In genomic region chr4:82400536-82400935, GRCm38 (mm10) we compare ENCODE assay signal across 7 mouse cellular contexts.
DNase-seq lines count a peak whose midpoint lies in the region; ATAC-seq and TF ChIP-seq lines count a peak whose summit lies in the region.

No protein-coding gene starts in this region.

- H3K9ac ChIP-seq in limb, embryonic 12.5 days (replicated peaks), result 0 out of 2 replicates have a peak overlapping the region, but pooled peaks have one; percentile 4
- H3K9ac ChIP-seq in neural tube, embryonic 15.5 days (replicated peaks), result no peak overlapping the region

- H3K36me3 ChIP-seq in limb, embryonic 12.5 days, result no peaks in the 10 kb centered on the region
- no peaks in the 10 kb centered on the region for H3K36me3 ChIP-seq in neural tube, embryonic 15.5 days
- H3K36me3 ChIP-seq in thymus, adult 2 months (ENCODE audit: control insufficient read depth, insufficient read depth, low read length), result no peaks in the 10 kb centered on the region

- peak; percentile 77 for DNase-seq in Muller cell, postnatal 12 days (ENCODE audit: inconsistent ontology term)
- DNase-seq in brain, embryonic 14.5 days (ENCODE audit: low read depth), result peak; percentile 57
- peak; percentile 45 to 54 for DNase-seq in heart, postnatal 10 days
- DNase-seq in thymus, adult 2 months, result no peak
- DNase-seq in layer of hippocampus, adult 9-10 months (ENCODE audit: low spot score), result no peak

- TF ChIP-seq CTCF in brain, embryonic 14.5 days (IDR thresholded peaks at IDR 0.05; ENCODE audit: borderline replicate concordance, extremely low read depth, insufficient read depth, insufficient read length), result no peak
- TF ChIP-seq CTCF in thymus, adult 2 months (IDR thresholded peaks at IDR 0.05; ENCODE audit: borderline replicate concordance, control insufficient read depth, extremely low read depth, insufficient read depth, low read length, poor library complexity), result no peak

- ATAC-seq in limb, embryonic 12.5 days (ENCODE audit: insufficient number of reproducible peaks, insufficient read depth, low FRiP score, low TSS enrichment, low read depth), result no peak
- no peak for ATAC-seq in neural tube, embryonic 15.5 days (ENCODE audit: low FRiP score)

- no peak overlapping the region for H3K4me3 ChIP-seq in limb, embryonic 12.5 days (replicated peaks)
- no peak overlapping the region for H3K4me3 ChIP-seq in neural tube, embryonic 15.5 days (replicated peaks)
- no peak overlapping the region for H3K4me3 ChIP-seq in thymus, adult 2 months (ENCODE audit: control insufficient read depth, insufficient read depth, low read length)

- H3K27me3 ChIP-seq in limb, embryonic 12.5 days, result no peaks in the 10 kb centered on the region
- no peaks in the 10 kb centered on the region for H3K27me3 ChIP-seq in neural tube, embryonic 15.5 days (replicated peaks)
- H3K27me3 ChIP-seq in thymus, adult 2 months (ENCODE audit: control insufficient read depth, insufficient read depth, low read length), result no peaks in the 10 kb centered on the region

- no peaks in the 10 kb centered on the region for H3K9me3 ChIP-seq in limb, embryonic 12.5 days
- H3K9me3 ChIP-seq in neural tube, embryonic 15.5 days (replicated peaks), result no peaks in the 10 kb centered on the region

- no peak for TF ChIP-seq POLR2A in brain, embryonic 14.5 days (IDR thresholded peaks at IDR 0.05; ENCODE audit: borderline replicate concordance, extremely low read depth, insufficient read depth, insufficient read length, poor library complexity, severe bottlenecking)
- TF ChIP-seq POLR2A in thymus, adult 2 months (IDR thresholded peaks at IDR 0.05; ENCODE audit: control insufficient read depth, extremely low read depth, insufficient read depth, low read length, poor library complexity), result no peak

- WGBS in limb, embryonic 12.5 days, result 25% methylated on average over 5 of the region's 5 CpGs
- WGBS in neural tube, embryonic 15.5 days, result 16% methylated on average over 5 of the region's 5 CpGs
- WGBS in thymus, adult 2 months, result 60% methylated on average over 5 of the region's 5 CpGs

- 0 out of 2 replicates have a peak overlapping the region, but pooled peaks have one; percentile 26 for H3K27ac ChIP-seq in limb, embryonic 12.5 days
- peak overlapping the region; percentile 19; the same call in 1 of the 2 replicates for H3K27ac ChIP-seq in neural tube, embryonic 15.5 days (replicated peaks)
- H3K27ac ChIP-seq in thymus, adult 2 months (ENCODE audit: control insufficient read depth, insufficient read depth, low read length), result no peak overlapping the region

- no peak overlapping the region for H3K4me2 ChIP-seq in limb, embryonic 12.5 days
- H3K4me2 ChIP-seq in neural tube, embryonic 15.5 days, result no peak overlapping the region

- intact Hi-C loops in heart, postnatal 10 days (cut with DNase I), result loop anchor here (5.0 kb wide), 1 partner anchor 102 kb away; no protein-coding TSS in a partner anchor

- peaks cover 68% of the 10 kb centered on the region for H3K4me1 ChIP-seq in limb, embryonic 12.5 days (replicated peaks)
- peaks cover 48% of the 10 kb centered on the region for H3K4me1 ChIP-seq in neural tube, embryonic 15.5 days
- H3K4me1 ChIP-seq in thymus, adult 2 months (replicated peaks; ENCODE audit: control insufficient read depth, insufficient read depth, low read length), result no peaks in the 10 kb centered on the region

Comparison
In these comparisons a context has a peak if more than half of its experiments do, and no peak if none do; other contexts are left out.
1. DNase-seq: peak in Muller cell, postnatal 12 days (single experiment), brain, embryonic 14.5 days (single experiment) and heart, postnatal 10 days (2 of 2); none in thymus, adult 2 months (single experiment) and layer of hippocampus, adult 9-10 months (single experiment).